Mouse (Mus musculus) olfactory bulb, adult 2 months (tissue): ENCODE data around the gene Anp32e.
"Not testable (repeated sequence)": the region's sequence is repeated elsewhere in the genome, so short reads cannot be mapped to it uniquely, and the experiment has no call there.

Source experiments
- CTCF ChIP-seq: fragments of 200-500 bp; IDR thresholded peaks from 2 replicates; pipeline ENCODE4 v1.5.1; 2012; ENCODE audit warnings: low read depth, mild to moderate bottlenecking, low read length, moderate library complexity; ENCODE audit not compliant: insufficient read depth
- POLR2A ChIP-seq: fragments of 200-500 bp; IDR thresholded peaks from 2 replicates; pipeline ENCODE4 v1.6.1; 2012; ENCODE audit warnings: mild to moderate bottlenecking, low read depth, low read length, moderate library complexity; ENCODE audit not compliant: insufficient read depth

GRCm38 (mm10) chr3:95951566-95951965 lies 22.5 kb downstream of the Anp32e start:
- not testable (repeated sequence) for TF ChIP-seq CTCF, POLR2A
